In the genomic region with DNA sequence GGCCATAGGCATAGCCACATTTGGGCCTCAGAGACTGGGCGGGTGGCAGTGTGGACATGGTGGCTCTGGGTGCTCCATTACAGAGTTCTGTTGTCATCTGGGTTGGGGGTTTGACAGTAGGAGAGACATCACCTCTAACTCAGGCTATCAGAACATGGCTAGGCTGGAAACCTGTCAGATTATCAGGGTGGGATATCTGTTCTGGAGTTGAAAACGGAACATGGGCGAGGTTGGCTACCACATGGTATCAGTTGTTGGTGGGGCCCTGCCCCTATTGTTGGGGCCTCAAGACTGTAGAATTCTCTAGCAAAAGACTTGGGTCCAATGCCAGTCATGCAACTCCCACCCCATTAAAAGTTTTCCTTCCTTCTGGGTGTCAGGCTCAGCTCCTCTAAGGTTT, we compare ENCODE assay signal across 20 mouse cellular contexts. TPM values are rescaled to one million over a fixed set of nuclear protein-coding genes. Genes with fewer than 3 reads are reported as not detected.
DNase-seq lines count a peak whose midpoint lies in the region; ATAC-seq and TF ChIP-seq lines count a peak whose summit lies in the region.
"Had no signal": no experiment of that assay in that cellular context is flagged by ENCODE, and none has a peak within 500 bp of the region (broad histone marks: within the 10 kb centered on the region; RNA-seq: fewer than 3 reads in every experiment).

No protein-coding gene starts in this region.

- no peaks in the 10 kb centered on the region for H3K27me3 ChIP-seq in heart, embryonic 15.5 days
- H3K27me3 ChIP-seq in liver, embryonic 15.5 days: no peaks in the 10 kb centered on the region
- H3K27me3 ChIP-seq: limb, embryonic 13.5 days; lung, embryonic 15.5 days; midbrain, embryonic 15.5 days; neural tube, embryonic 12.5 days had no signal

- DNase-seq in gastrocnemius, adult 2 months: no peak
- DNase-seq in gastrocnemius, postnatal 10 days: no peak
- no peak for DNase-seq in heart, postnatal 14 days
- peak; percentile 40 for DNase-seq in liver
- no peak for DNase-seq in T-cell, adult 2 months (ENCODE audit: low spot score)
- DNase-seq in layer of hippocampus, adult 8-10 months (ENCODE audit: low spot score in 2 of 2): no peak
- DNase-seq: cerebellum, adult 11-12 months; cerebellum, postnatal 10 days; gastrocnemius, postnatal 36 days; kidney, postnatal 25 days; right cerebral cortex, postnatal 14 days had no signal

- no peak overlapping the region for H3K4me2 ChIP-seq in heart, embryonic 15.5 days
- peak overlapping the region; percentile 32 for H3K4me2 ChIP-seq in liver, embryonic 15.5 days
- H3K4me2 ChIP-seq: hindbrain, embryonic 14.5 days; limb, embryonic 13.5 days; lung, embryonic 15.5 days; midbrain, embryonic 15.5 days; neural tube, embryonic 12.5 days had no signal

- H3K4me1 ChIP-seq in heart, embryonic 15.5 days (replicated peaks): peaks cover 93% of the 10 kb centered on the region
- peaks cover 84% of the 10 kb centered on the region for H3K4me1 ChIP-seq in liver, embryonic 15.5 days (replicated peaks)

- H3K9me3 ChIP-seq in heart, embryonic 15.5 days (replicated peaks): no peaks in the 10 kb centered on the region
- H3K9me3 ChIP-seq in liver, embryonic 15.5 days (replicated peaks): no peaks in the 10 kb centered on the region
- H3K9me3 ChIP-seq: forebrain, embryonic 10.5 days; limb, embryonic 13.5 days; lung, embryonic 15.5 days; midbrain, embryonic 15.5 days; neural tube, embryonic 12.5 days had no signal

- WGBS in heart, embryonic 15.5 days: 89% methylated on average over 3 of the region's 3 CpGs
- WGBS in liver, embryonic 15.5 days (ENCODE audit: insufficient replicate concordance): 42% methylated on average over 3 of the region's 3 CpGs

- H3K36me3 ChIP-seq in heart, embryonic 15.5 days: no peaks in the 10 kb centered on the region
- no peaks in the 10 kb centered on the region for H3K36me3 ChIP-seq in liver, embryonic 15.5 days (replicated peaks)
- H3K36me3 ChIP-seq: forebrain, embryonic 10.5 days; lung, embryonic 15.5 days; midbrain, embryonic 15.5 days; neural tube, embryonic 12.5 days had no signal

- no peak overlapping the region for H3K9ac ChIP-seq in heart, embryonic 15.5 days
- H3K9ac ChIP-seq in liver, embryonic 15.5 days: no peak overlapping the region
- H3K9ac ChIP-seq: hindbrain, embryonic 14.5 days; limb, embryonic 13.5 days; lung, embryonic 15.5 days; midbrain, embryonic 15.5 days; neural tube, embryonic 12.5 days had no signal

- no peak for TF ChIP-seq CTCF in gastrocnemius, adult 2 months (IDR thresholded peaks at IDR 0.05)

- H3K27ac ChIP-seq in gastrocnemius, adult 2 months: peak overlapping the region; percentile 52
- H3K27ac ChIP-seq in heart, embryonic 15.5 days: peak overlapping the region; percentile 41
- peak overlapping the region; percentile 38; the same call in 1 of the 2 replicates for H3K27ac ChIP-seq in liver, embryonic 15.5 days (replicated peaks)
- H3K27ac ChIP-seq: forebrain, embryonic 10.5 days; hindbrain, embryonic 14.5 days; limb, embryonic 13.5 days; lung, embryonic 15.5 days; midbrain, embryonic 15.5 days; neural tube, embryonic 12.5 days had no signal

- ATAC-seq in heart, embryonic 15.5 days (replicated peaks; ENCODE audit: insufficient number of reproducible peaks, insufficient read depth, low FRiP score, low read depth): no peak
- peak; percentile 45; the same call in 1 of the 2 replicates for ATAC-seq in liver, embryonic 15.5 days (ENCODE audit: insufficient read depth)
- ATAC-seq: forebrain, embryonic 16.5 days; midbrain, embryonic 15.5 days had no signal

- no peak overlapping the region for H3K4me3 ChIP-seq in gastrocnemius, adult 2 months
- no peak overlapping the region for H3K4me3 ChIP-seq in heart, embryonic 15.5 days
- no peak overlapping the region for H3K4me3 ChIP-seq in liver, embryonic 15.5 days (replicated peaks)
- H3K4me3 ChIP-seq: forebrain, embryonic 10.5 days; limb, embryonic 13.5 days; lung, embryonic 15.5 days; midbrain, embryonic 15.5 days; neural tube, embryonic 12.5 days had no signal

- intact Hi-C loops in gastrocnemius, adult 2 months (cut with DNase I): no loop called here
- intact Hi-C loops in heart, postnatal 14 days (cut with DNase I): no loop called here

RNA-seq across cellular contexts. Expression of gene Rxra, which starts 37.1 kb away (rescaled TPM):
- total RNA-seq in gastrocnemius, adult 2 months (2021): 100 to 1,000 TPM; 118 to 120 TPM
- total RNA-seq in gastrocnemius, postnatal 10 days (2021): 10 to 100 TPM; 58.8 to 61.3 TPM
- 6.6 and 9.5 TPM in 2 replicates for polyA plus RNA-seq in heart, embryonic 15.5 days (2015; fragmentation: Nextera tagmentation; extraction: Ambion mirVana)
- total RNA-seq in heart, postnatal 14 days (2021): 10 to 100 TPM; 38.8 to 42.2 TPM
- polyA plus RNA-seq in liver, embryonic 15.5 days (2015; fragmentation: Nextera tagmentation; extraction: Ambion mirVana): 4.7 and 5.8 TPM in 2 replicates
- total RNA-seq in layer of hippocampus, adult 8-10 months (2022): 10 to 100 TPM; 31.6 to 33.9 (median 32.9) TPM
